Mouse (Mus musculus) ovary, adult 2 months (tissue): ENCODE measurements around the gene Slc17a3. TPM values are rescaled to one million over a fixed set of nuclear protein-coding genes. Genes with fewer than 3 reads are reported as not detected.

Experiments used
- polyA plus RNA-seq: library from polyadenylated mRNA; depleted of rRNA; stranded (reverse); fragments of >200 nt; gene quantifications from 2 replicates; pipeline ENCODE4 v1.2.3, GENCODE M21; 2012; rRNA removed

Slc17a3 gene
- not detected in 2 replicates for polyA plus RNA-seq

GRCm38 (mm10) chr13:23839308-23839707 lies at the start of gene Slc17a3:
Gene Slc17a3 (plus strand): TSS chr13:23839434.

GRCm38 (mm10) chr13:23806422-23807052 lies 32.7 kb upstream of the Slc17a3 start, which contains the start of gene Slc17a2:
Gene Slc17a2 (plus strand): TSS chr13:23806993.

GRCm38 (mm10) chr13:23867405-23867804 lies 28.2 kb downstream of the Slc17a3 start, which contains the start of gene Slc17a1:
Gene Slc17a1 (plus strand): TSS chr13:23867750.

Other genes starting within 250 kb of the Slc17a3 start
- 2.6 and 3.4 TPM in 2 replicates for gene Hist1h2be, start 218.3 kb upstream of the Slc17a3 start, polyA plus RNA-seq
- 2.3 and 2.7 TPM in 2 replicates for gene Hist1h1e, start 216.9 kb upstream of the Slc17a3 start, polyA plus RNA-seq
- 2.6 and 3.1 TPM in 2 replicates for gene Hist1h2ac, start 155.5 kb upstream of the Slc17a3 start, polyA plus RNA-seq
- 251 and 289 TPM in 2 replicates for gene Hist1h2bc, start 155.2 kb upstream of the Slc17a3 start, polyA plus RNA-seq
- gene Hist1h1t, start 143.6 kb upstream of the Slc17a3 start, polyA plus RNA-seq = not detected in 2 replicates
- 9.0 and 13.0 TPM in 2 replicates for gene Hist1h4c, start 141.0 kb upstream of the Slc17a3 start, polyA plus RNA-seq
- 11.5 and 18.9 TPM in 2 replicates for gene Hfe, start 128.6 kb upstream of the Slc17a3 start, polyA plus RNA-seq
- 35.1 and 42.3 TPM in 2 replicates for gene Hist1h1c, start 100.6 kb upstream of the Slc17a3 start, polyA plus RNA-seq
- 43.8 and 64.9 TPM in 2 replicates for gene Hist1h3c, start 93.8 kb upstream of the Slc17a3 start, polyA plus RNA-seq
- 18.2 and 27.3 TPM in 2 replicates for gene Hist1h2bb, start 92.7 kb upstream of the Slc17a3 start, polyA plus RNA-seq
- 36.8 and 63.0 TPM in 2 replicates for gene Hist1h2ab, start 88.3 kb upstream of the Slc17a3 start, polyA plus RNA-seq
- gene Hist1h3b, start 87.2 kb upstream of the Slc17a3 start, polyA plus RNA-seq = 36.8 and 58.4 TPM in 2 replicates
- 6.5 and 10.1 TPM in 2 replicates for gene Hist1h4b, start 82.4 kb upstream of the Slc17a3 start, polyA plus RNA-seq
- gene Hist1h4a, start 78.2 kb upstream of the Slc17a3 start, polyA plus RNA-seq = 17.5 and 20.9 TPM in 2 replicates
- gene Hist1h3a, start 77.0 kb upstream of the Slc17a3 start, polyA plus RNA-seq = 37.1 and 48.7 TPM in 2 replicates
- gene Hist1h1a, start 75.8 kb upstream of the Slc17a3 start, polyA plus RNA-seq = 0.79 and 1.0 TPM in 2 replicates
- gene Trim38, start 69.5 kb upstream of the Slc17a3 start, polyA plus RNA-seq = 0.09 TPM in 1 of 2 replicates, not detected in the other
- gene Slc17a2, start 32.4 kb upstream of the Slc17a3 start, polyA plus RNA-seq = 0.09 TPM in 1 of 2 replicates, not detected in the other
- not detected in 2 replicates for gene Slc17a1, start 28.3 kb downstream of the Slc17a3 start, polyA plus RNA-seq
- 0.09 TPM in 1 of 2 replicates, not detected in the other for gene Slc17a4, start 75.6 kb downstream of the Slc17a3 start, polyA plus RNA-seq
- gene Hist1h2ba, start 94.7 kb downstream of the Slc17a3 start, polyA plus RNA-seq = not detected in 2 replicates
- gene Hist1h2aa, start 95.0 kb downstream of the Slc17a3 start, polyA plus RNA-seq = 2.5 and 4.9 TPM in 2 replicates
- gene Scgn, start 151.8 kb downstream of the Slc17a3 start, polyA plus RNA-seq = not detected in 2 replicates